Mouse (Mus musculus): Measurements from ENCODE around the gene Ms4a6c. TPM values are rescaled to one million over a fixed set of nuclear protein-coding genes. Genes with fewer than 3 reads are reported as not detected.
"Not testable (repeated sequence)": the region's sequence is repeated elsewhere in the genome, so short reads cannot be mapped to it uniquely, and the experiment has no call there.

The Ms4a6c gene
- 3.2 and 4.2 TPM in 2 replicates for polyA plus RNA-seq (2015; fragmentation: Nextera tagmentation; extraction: Ambion mirVana)

GRCm38 (mm10) chr19:11469215-11469614 is at the start of gene Ms4a6c:
TSS of gene Ms4a6c (plus strand) at chr19:11469366.
- H3K9me3 ChIP-seq (replicated peaks; ENCODE audit: control insufficient read depth, low read length); H3K4me3 ChIP-seq (ENCODE audit: low read length); H3K27me3 ChIP-seq (ENCODE audit: control insufficient read depth, insufficient read depth, low read length); H3K27ac ChIP-seq (ENCODE audit: low read length); H3K36me3 ChIP-seq (ENCODE audit: control insufficient read depth, insufficient read depth); H3K4me1 ChIP-seq (ENCODE audit: control insufficient read depth, insufficient read depth, low read length); ATAC-seq (replicated peaks; ENCODE audit: extremely low read depth, insufficient read depth, low FRiP score); H3K4me2 ChIP-seq (ENCODE audit: low read depth, low read length); H3K9ac ChIP-seq (ENCODE audit: low read length): not testable (repeated sequence)
- 60% methylated on average over 4 of the region's 4 CpGs for WGBS

DNA sequence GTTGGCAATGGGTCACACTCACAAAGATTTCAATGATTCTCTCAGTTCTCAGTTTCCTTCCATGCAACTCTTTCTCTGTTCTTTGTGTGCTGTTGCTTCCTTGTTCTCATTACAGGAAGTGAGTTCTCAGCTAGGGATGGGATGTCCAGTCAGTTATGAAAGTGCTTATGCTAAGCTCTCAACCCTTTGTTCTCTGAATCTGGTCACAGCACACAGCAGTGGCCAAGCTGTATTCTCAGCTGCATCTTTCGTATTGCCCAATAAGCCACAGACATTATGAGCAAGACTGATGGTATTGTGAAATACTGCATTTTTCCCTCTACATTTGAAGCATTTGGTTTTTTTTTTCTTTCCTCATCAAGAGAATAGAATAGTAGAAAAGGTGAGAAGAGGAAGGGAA is 38.0 kb upstream of the Ms4a6c start:
- not testable (repeated sequence) for H3K27me3 ChIP-seq (ENCODE audit: control insufficient read depth, insufficient read depth, low read length); H3K36me3 ChIP-seq (ENCODE audit: control insufficient read depth, insufficient read depth); H3K4me3 ChIP-seq (ENCODE audit: low read length); H3K4me2 ChIP-seq (ENCODE audit: low read depth, low read length); H3K4me1 ChIP-seq (ENCODE audit: control insufficient read depth, insufficient read depth, low read length); H3K9ac ChIP-seq (ENCODE audit: low read length); ATAC-seq (replicated peaks; ENCODE audit: extremely low read depth, insufficient read depth, low FRiP score); H3K9me3 ChIP-seq (replicated peaks; ENCODE audit: control insufficient read depth, low read length); H3K27ac ChIP-seq (ENCODE audit: low read length)
- 88% methylated on average over 1 of the region's 1 CpGs for WGBS

DNA sequence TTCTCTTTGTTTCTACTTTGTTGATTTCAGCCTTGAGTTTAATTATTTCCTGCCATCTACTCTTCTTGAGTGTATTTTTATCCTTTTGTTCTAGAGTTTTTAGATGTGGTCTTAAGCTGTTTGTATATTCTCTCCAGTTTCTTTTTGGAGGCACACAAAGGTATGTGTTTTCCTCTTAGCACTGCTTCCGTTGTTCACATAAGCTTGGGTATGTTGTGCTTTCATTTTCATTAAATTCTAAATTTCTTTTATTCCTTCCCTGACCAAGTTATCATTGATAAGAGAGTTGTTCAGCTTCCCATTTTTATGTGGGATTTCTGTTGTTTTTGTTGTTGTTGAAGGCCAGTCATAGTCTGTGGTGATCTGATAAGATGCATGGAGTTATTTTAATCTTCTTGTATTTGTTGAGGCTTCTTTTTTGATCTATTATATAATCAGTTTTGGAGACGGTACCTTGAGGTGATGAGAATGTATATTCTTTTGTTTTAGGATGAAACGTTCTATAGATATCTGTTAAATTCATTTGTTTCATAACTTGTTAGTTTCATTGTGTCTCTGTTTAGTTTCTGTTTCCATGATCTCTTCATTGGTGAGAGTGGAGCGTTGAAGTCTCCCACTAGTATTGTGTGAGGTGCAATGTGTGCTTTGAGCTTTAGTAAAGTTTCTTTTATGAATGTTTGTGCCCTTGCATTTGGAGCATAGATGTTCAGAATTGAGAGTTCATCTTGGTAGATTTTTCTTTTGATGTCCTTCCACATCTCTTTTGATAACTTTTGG is 33.9 kb upstream of the Ms4a6c start:
- no peak overlapping the region for H3K4me2 ChIP-seq (ENCODE audit: low read depth, low read length)
- no peaks in the 10 kb centered on the region for H3K27me3 ChIP-seq (ENCODE audit: control insufficient read depth, insufficient read depth, low read length)
- H3K27ac ChIP-seq (ENCODE audit: low read length) = no peak overlapping the region
- no peaks in the 10 kb centered on the region for H3K9me3 ChIP-seq (replicated peaks; ENCODE audit: control insufficient read depth, low read length)
- H3K36me3 ChIP-seq (ENCODE audit: control insufficient read depth, insufficient read depth) = no peaks in the 10 kb centered on the region
- no peaks in the 10 kb centered on the region for H3K4me1 ChIP-seq (ENCODE audit: control insufficient read depth, insufficient read depth, low read length)
- H3K9ac ChIP-seq (ENCODE audit: low read length) = no peak overlapping the region
- WGBS = 82% methylated on average over 4 of the region's 4 CpGs
- no peak overlapping the region for H3K4me3 ChIP-seq (ENCODE audit: low read length)
- no peak for ATAC-seq (replicated peaks; ENCODE audit: extremely low read depth, insufficient read depth, low FRiP score)

DNA sequence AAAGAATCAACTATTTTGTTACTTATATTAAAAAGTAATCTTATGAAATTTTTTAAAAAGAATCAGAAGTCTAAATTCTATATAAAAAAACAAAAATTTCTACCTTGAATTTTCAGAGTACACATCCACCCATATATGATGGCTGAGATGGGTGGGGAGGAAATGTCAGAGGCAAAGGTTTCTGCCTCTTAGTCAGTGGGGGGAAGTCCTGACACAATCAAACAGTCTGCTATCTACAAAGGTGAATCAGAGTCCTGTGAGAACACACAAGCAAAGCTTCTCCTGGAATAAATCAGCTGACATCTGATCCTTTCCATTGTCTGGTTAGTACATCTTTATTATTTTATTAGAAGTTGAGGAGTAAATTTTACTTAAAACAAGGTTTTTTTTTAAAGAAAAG is 25.8 kb upstream of the Ms4a6c start, which contains the start of gene Ms4a4b:
TSS of gene Ms4a4b (plus strand) at position 216 of the 400 bp plus-strand sequence.
- H3K9me3 ChIP-seq (replicated peaks; ENCODE audit: control insufficient read depth, low read length) = no peaks in the 10 kb centered on the region
- ATAC-seq (replicated peaks; ENCODE audit: extremely low read depth, insufficient read depth, low FRiP score) = no peak
- no peak within 1 kb of the TSS for H3K4me3 ChIP-seq (ENCODE audit: low read length)
- H3K9ac ChIP-seq (ENCODE audit: low read length) = no peak within 1 kb of the TSS
- no peak within 1 kb of the TSS for H3K27ac ChIP-seq (ENCODE audit: low read length)
- H3K4me2 ChIP-seq (ENCODE audit: low read depth, low read length) = no peak within 1 kb of the TSS
- H3K4me1 ChIP-seq (ENCODE audit: control insufficient read depth, insufficient read depth, low read length) = no peaks in the 10 kb centered on the region
- no peaks in the 10 kb centered on the region for H3K36me3 ChIP-seq (ENCODE audit: control insufficient read depth, insufficient read depth)
- H3K27me3 ChIP-seq (ENCODE audit: control insufficient read depth, insufficient read depth, low read length) = no peaks in the 10 kb centered on the region

GRCm38 (mm10) chr19:11443964-11444363 is 25.2 kb upstream of the Ms4a6c start:
- H3K27ac ChIP-seq (ENCODE audit: low read length) = no peak overlapping the region
- H3K9me3 ChIP-seq (replicated peaks; ENCODE audit: control insufficient read depth, low read length) = no peaks in the 10 kb centered on the region
- H3K4me1 ChIP-seq (ENCODE audit: control insufficient read depth, insufficient read depth, low read length) = no peaks in the 10 kb centered on the region
- no peaks in the 10 kb centered on the region for H3K36me3 ChIP-seq (ENCODE audit: control insufficient read depth, insufficient read depth)
- 72% methylated on average over 5 of the region's 5 CpGs for WGBS
- ATAC-seq (replicated peaks; ENCODE audit: extremely low read depth, insufficient read depth, low FRiP score) = no peak
- H3K9ac ChIP-seq (ENCODE audit: low read length) = no peak overlapping the region
- no peaks in the 10 kb centered on the region for H3K27me3 ChIP-seq (ENCODE audit: control insufficient read depth, insufficient read depth, low read length)
- H3K4me2 ChIP-seq (ENCODE audit: low read depth, low read length) = no peak overlapping the region
- H3K4me3 ChIP-seq (ENCODE audit: low read length) = no peak overlapping the region

DNA sequence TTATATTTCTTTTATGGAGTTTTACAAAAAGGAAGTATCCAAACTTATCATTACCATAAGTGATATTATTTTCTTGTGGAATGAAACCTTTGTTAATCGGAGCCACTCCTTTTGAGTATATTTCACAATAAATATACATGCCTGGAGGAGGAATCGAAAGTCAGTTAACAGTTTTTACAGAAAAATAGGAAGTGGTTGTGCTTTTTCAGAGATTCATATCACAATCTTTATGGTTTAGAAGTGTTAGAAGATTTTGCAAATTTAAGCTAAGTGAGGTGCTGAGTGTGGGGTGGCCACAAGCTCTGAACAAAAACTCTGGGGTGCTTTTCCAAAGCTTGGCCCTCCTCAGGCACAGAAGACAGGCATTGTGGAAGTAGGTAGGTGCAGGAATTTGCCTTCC is 21.9 kb upstream of the Ms4a6c start:
- Histone ChIP-seq H3K36me3 (ENCODE audit: control insufficient read depth, insufficient read depth) (no peaks in the 10 kb centered on the region), H3K9me3 (replicated peaks; ENCODE audit: control insufficient read depth, low read length) (no peaks in the 10 kb centered on the region), H3K9ac (ENCODE audit: low read length) (no peak overlapping the region), H3K27ac (ENCODE audit: low read length) (no peak overlapping the region), H3K4me3 (ENCODE audit: low read length) (no peak overlapping the region), H3K27me3 (ENCODE audit: control insufficient read depth, insufficient read depth, low read length) (no peaks in the 10 kb centered on the region), H3K4me1 (ENCODE audit: control insufficient read depth, insufficient read depth, low read length) (no peaks in the 10 kb centered on the region), H3K4me2 (ENCODE audit: low read depth, low read length) (no peak overlapping the region)
- no peak for ATAC-seq (replicated peaks; ENCODE audit: extremely low read depth, insufficient read depth, low FRiP score)
- WGBS = 75% methylated on average over 2 of the region's 2 CpGs

- not testable (repeated sequence) for ATAC-seq (replicated peaks; ENCODE audit: extremely low read depth, insufficient read depth, low FRiP score); H3K9me3 ChIP-seq (replicated peaks; ENCODE audit: control insufficient read depth, low read length); H3K4me2 ChIP-seq (ENCODE audit: low read depth, low read length); H3K27me3 ChIP-seq (ENCODE audit: control insufficient read depth, insufficient read depth, low read length); H3K4me3 ChIP-seq (ENCODE audit: low read length); H3K9ac ChIP-seq (ENCODE audit: low read length); H3K4me1 ChIP-seq (ENCODE audit: control insufficient read depth, insufficient read depth, low read length); H3K36me3 ChIP-seq (ENCODE audit: control insufficient read depth, insufficient read depth); H3K27ac ChIP-seq (ENCODE audit: low read length)
- WGBS = 78% methylated on average over 2 of the region's 4 CpGs
Observed at GRCm38 (mm10) chr19:11459041-11459440, 10.1 kb upstream of the Ms4a6c start.

DNA sequence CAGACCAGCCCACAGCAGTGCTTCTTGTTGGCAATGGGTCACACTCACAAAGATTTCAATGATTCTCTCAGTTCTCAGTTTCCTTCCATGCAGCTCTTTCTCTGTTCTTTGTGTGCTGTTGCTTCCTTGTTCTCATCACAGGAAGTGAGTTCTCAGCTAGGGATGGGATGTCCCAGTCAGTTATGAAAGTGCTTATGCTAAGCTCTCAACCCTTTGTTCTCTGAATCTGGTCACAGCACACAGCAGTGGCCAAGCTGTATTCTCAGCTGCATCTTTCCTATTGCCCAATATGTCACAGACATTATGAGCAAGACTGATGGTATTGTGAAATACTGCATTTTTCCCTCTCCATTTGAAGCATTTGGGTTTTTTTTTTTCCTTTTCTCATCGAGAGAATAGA is 4.4 kb upstream of the Ms4a6c start:
- H3K4me3 ChIP-seq (ENCODE audit: low read length); H3K36me3 ChIP-seq (ENCODE audit: control insufficient read depth, insufficient read depth); H3K27me3 ChIP-seq (ENCODE audit: control insufficient read depth, insufficient read depth, low read length); H3K27ac ChIP-seq (ENCODE audit: low read length); ATAC-seq (replicated peaks; ENCODE audit: extremely low read depth, insufficient read depth, low FRiP score); H3K9ac ChIP-seq (ENCODE audit: low read length); H3K4me2 ChIP-seq (ENCODE audit: low read depth, low read length); H3K9me3 ChIP-seq (replicated peaks; ENCODE audit: control insufficient read depth, low read length); H3K4me1 ChIP-seq (ENCODE audit: control insufficient read depth, insufficient read depth, low read length): not testable (repeated sequence)
- 28% methylated on average over 1 of the region's 1 CpGs for WGBS

DNA sequence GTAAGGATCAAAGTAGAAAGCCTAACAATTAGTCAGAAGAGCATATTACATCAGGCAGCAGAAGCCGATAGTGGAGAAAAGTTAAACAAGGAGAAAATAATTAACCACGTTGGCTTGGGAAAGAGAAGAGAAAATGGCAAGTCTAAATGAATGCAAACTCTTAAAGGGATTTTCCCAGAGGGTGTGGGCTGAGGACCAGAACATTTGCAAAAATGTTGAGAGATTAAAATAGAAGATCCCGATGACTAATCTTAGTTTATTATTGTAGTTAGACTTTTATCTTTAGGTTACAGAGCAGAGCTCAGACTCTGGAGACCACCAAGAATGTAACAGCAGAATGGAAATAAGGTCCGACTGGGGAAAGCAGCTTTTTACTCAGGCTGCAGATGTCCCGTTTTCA is 2.7 kb upstream of the Ms4a6c start:
- H3K27me3 ChIP-seq (ENCODE audit: control insufficient read depth, insufficient read depth, low read length) = no peaks in the 10 kb centered on the region
- H3K36me3 ChIP-seq (ENCODE audit: control insufficient read depth, insufficient read depth) = no peaks in the 10 kb centered on the region
- H3K9me3 ChIP-seq (replicated peaks; ENCODE audit: control insufficient read depth, low read length) = no peaks in the 10 kb centered on the region
- no peak for ATAC-seq (replicated peaks; ENCODE audit: extremely low read depth, insufficient read depth, low FRiP score)
- no peaks in the 10 kb centered on the region for H3K4me1 ChIP-seq (ENCODE audit: control insufficient read depth, insufficient read depth, low read length)
- 56% methylated on average over 5 of the region's 5 CpGs for WGBS
- H3K4me2 ChIP-seq (ENCODE audit: low read depth, low read length) = no peak overlapping the region
- H3K9ac ChIP-seq (ENCODE audit: low read length) = no peak overlapping the region
- no peak overlapping the region for H3K4me3 ChIP-seq (ENCODE audit: low read length)
- H3K27ac ChIP-seq (ENCODE audit: low read length) = no peak overlapping the region
